Mouse (Mus musculus) B cell, adult 2 months (primary cell): ENCODE data around the gene Hdac5.

Experiments
- DNase-seq, 2 experiments: peaks; one replicate each; pipeline ENCODE4 v3.0.0; 2022

Hdac5 gene

GRCm38 (mm10) chr11:102230006-102230741, at the start of gene Hdac5:
Gene Hdac5 (minus strand): TSS chr11:102230166.
- peak; percentile 99 to 100 for DNase-seq

GRCm38 (mm10) chr11:102279595-102279994, 49.6 kb upstream of the Hdac5 start:
- no peak for DNase-seq

- DNase-seq, result no peak
These were observed 47.8 kb upstream of the Hdac5 start for GRCm38 (mm10) chr11:102277754-102278153.

GRCm38 (mm10) chr11:102276411-102276915, 46.5 kb upstream of the Hdac5 start:
- DNase-seq, result no peak

- no peak for DNase-seq
These were observed 38.7 kb upstream of the Hdac5 start, which contains the start of gene Asb16 for GRCm38 (mm10) chr11:102268520-102269244. Gene Asb16 (plus strand): TSS chr11:102268743.

- peak; percentile 45 to 51 for DNase-seq
These were observed 37.5 kb upstream of the Hdac5 start for GRCm38 (mm10) chr11:102267480-102267879.

- no peak for DNase-seq
These were observed 36.8 kb upstream of the Hdac5 start for GRCm38 (mm10) chr11:102266631-102267355.

GRCm38 (mm10) chr11:102265816-102266215, 35.9 kb upstream of the Hdac5 start:
- DNase-seq, result no peak

GRCm38 (mm10) chr11:102263211-102263610, 33.2 kb upstream of the Hdac5 start:
- no peak for DNase-seq

- DNase-seq, result no peak
These were observed 28.6 kb upstream of the Hdac5 start for GRCm38 (mm10) chr11:102258521-102258920.

GRCm38 (mm10) chr11:102258095-102258494, 28.1 kb upstream of the Hdac5 start:
- no peak for DNase-seq

- DNase-seq, result peak; percentile 28 to 40
These were observed 27.5 kb upstream of the Hdac5 start for GRCm38 (mm10) chr11:102257514-102257913.

- no peak for DNase-seq
These were observed 19.6 kb upstream of the Hdac5 start for GRCm38 (mm10) chr11:102249351-102250090.

GRCm38 (mm10) chr11:102248630-102249230, 18.8 kb upstream of the Hdac5 start, which contains the start of gene BC030867:
Gene BC030867 (plus strand): TSS chr11:102248882.
- DNase-seq, result peak; percentile 94 to 96

GRCm38 (mm10) chr11:102246871-102247270, 16.9 kb upstream of the Hdac5 start:
- DNase-seq, result no peak

GRCm38 (mm10) chr11:102246273-102246635, 16.3 kb upstream of the Hdac5 start:
- DNase-seq, result no peak

GRCm38 (mm10) chr11:102245581-102246272, 15.8 kb upstream of the Hdac5 start:
- DNase-seq, result no peak

GRCm38 (mm10) chr11:102244926-102245449, 15.0 kb upstream of the Hdac5 start:
- peak; percentile 69 to 74 for DNase-seq

- DNase-seq, result no peak
These were observed 11.9 kb upstream of the Hdac5 start for GRCm38 (mm10) chr11:102241874-102242273.

- no peak for DNase-seq
These were observed 11.3 kb upstream of the Hdac5 start for GRCm38 (mm10) chr11:102241246-102241645.

- DNase-seq, result no peak
These were observed 10.7 kb upstream of the Hdac5 start for GRCm38 (mm10) chr11:102240636-102241035.
